Mouse (Mus musculus): ENCODE measurements around the gene Il15. TPM values are rescaled to one million over a fixed set of nuclear protein-coding genes. Genes with fewer than 3 reads are reported as not detected.

The Il15 gene
- total RNA-seq (2012; rRNA removed) (not detected in 2 replicates), polyA plus RNA-seq (2012; ENCODE audit: insufficient read depth in 1 of 2, insufficient read length in 2 of 2, low read depth in 1 of 2, low replicate concordance in 2 of 2, missing spikeins in 1 of 2) (not detected)

DNA sequence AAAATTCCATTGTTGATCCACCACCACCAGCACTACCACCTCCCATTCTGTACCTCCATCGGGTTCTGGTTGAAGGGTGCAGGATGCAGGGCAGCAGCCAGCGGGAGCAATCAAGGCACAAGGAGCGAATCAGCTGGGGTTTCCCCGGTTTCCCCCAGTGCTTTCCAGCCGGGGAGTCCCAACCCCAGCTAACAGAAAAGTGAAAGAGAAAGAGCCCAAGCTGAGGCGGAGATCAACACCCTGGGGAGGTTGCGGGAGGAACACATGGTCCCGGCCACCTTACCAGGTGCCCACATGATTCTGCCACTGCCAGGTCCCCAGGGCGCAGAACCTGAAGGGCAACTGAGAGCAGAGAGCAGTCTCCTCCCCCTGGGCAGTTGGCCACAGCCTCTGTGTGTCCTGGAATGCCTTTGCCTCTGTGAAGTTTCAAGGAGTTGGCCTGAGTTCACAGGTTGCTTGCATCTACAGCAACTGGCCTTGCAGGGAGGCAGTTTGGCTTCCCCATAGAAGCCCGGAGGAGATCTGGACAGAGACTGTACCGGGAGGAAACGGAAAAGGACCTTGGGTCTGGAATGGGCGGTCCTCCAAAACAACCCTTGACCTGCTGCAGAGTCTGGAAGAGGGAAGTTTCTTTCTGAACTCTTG, at the start of gene Il15:
Gene Il15 (minus strand): TSS at position 537 of the 645 bp plus-strand sequence.
- DNase-seq (ENCODE audit: low read depth, low spot score), result no peak
- Histone ChIP-seq H3K27me3 (ENCODE audit: control insufficient read depth in 1 of 2, insufficient read depth in 2 of 2, low read length in 2 of 2) (no peaks in the 10 kb centered on the region), H3K79me2 (ENCODE audit: control insufficient read depth, insufficient read depth, low read length, poor library complexity) (no peaks in the 10 kb centered on the region), H3K9me3 (replicated peaks; ENCODE audit: insufficient read depth, low read length) (no peaks in the 10 kb centered on the region), H3K4me1 (ENCODE audit: control insufficient read depth in 1 of 2, insufficient read depth in 2 of 2, low read length in 2 of 2) (peaks cover 2% of the 10 kb centered on the region in 2 experiments; a peak in 2 of 4 replicates), H3K4me3 (ENCODE audit: control insufficient read depth in 1 of 2, insufficient read depth in 1 of 2, low read depth in 2 of 2, low read length in 2 of 2) (no peak within 1 kb of the TSS), H3K27ac (ENCODE audit: control insufficient read depth, low read depth, low read length) (no peak within 1 kb of the TSS), H3K36me3 (ENCODE audit: control insufficient read depth in 1 of 2, insufficient read depth in 2 of 2, low read length in 2 of 2) (peaks cover 0 to 4% of the 10 kb centered on the region in 2 experiments; a peak in 2 of 4 replicates), H3K9ac (ENCODE audit: control insufficient read depth, low read depth, low read length, poor library complexity, severe bottlenecking) (no peak within 1 kb of the TSS)
- TF ChIP-seq NRF1 (IDR thresholded peaks at IDR 0.05; ENCODE audit: insufficient read depth, low read depth, low read length, poor library complexity, severe bottlenecking), result no peak
- TF ChIP-seq USF2 (IDR thresholded peaks at IDR 0.05; ENCODE audit: borderline replicate concordance in 1 of 2, insufficient read depth in 1 of 2, low read depth in 1 of 2, low read length in 2 of 2), result no peak
- TF ChIP-seq GATA1 (IDR thresholded peaks at IDR 0.05; ENCODE audit: low read depth, low read length), result no peak
- no peak for TF ChIP-seq CHD2 (IDR thresholded peaks at IDR 0.05; ENCODE audit: low read length)

DNA sequence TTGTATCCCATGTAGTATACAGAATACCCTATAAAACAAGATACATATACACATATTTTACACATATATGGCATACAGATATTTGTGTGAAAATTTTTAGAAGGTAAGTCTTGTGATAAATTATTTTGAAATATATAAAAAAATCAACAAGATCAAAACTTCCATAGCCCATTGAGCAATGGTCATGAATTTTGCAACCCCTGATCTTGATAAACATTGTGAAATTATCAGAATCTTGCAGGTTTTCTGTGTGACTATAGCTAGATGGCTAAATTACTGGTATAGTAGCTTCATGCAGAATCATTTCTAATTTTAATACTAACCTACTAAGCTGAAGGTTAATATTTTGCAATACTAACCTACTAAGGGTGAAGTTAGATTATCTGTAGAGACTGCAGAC, 41.9 kb upstream of the Il15 start:
- Histone ChIP-seq H3K4me3 (ENCODE audit: control insufficient read depth in 1 of 2, insufficient read depth in 1 of 2, low read depth in 2 of 2, low read length in 2 of 2) (no peak overlapping the region), H3K27me3 (ENCODE audit: control insufficient read depth in 1 of 2, insufficient read depth in 2 of 2, low read length in 2 of 2) (no peaks in the 10 kb centered on the region), H3K4me1 (ENCODE audit: control insufficient read depth in 1 of 2, insufficient read depth in 2 of 2, low read length in 2 of 2) (no peaks in the 10 kb centered on the region), H3K9ac (ENCODE audit: control insufficient read depth, low read depth, low read length, poor library complexity, severe bottlenecking) (no peak overlapping the region), H3K36me3 (ENCODE audit: control insufficient read depth in 1 of 2, insufficient read depth in 2 of 2, low read length in 2 of 2) (no peaks in the 10 kb centered on the region), H3K27ac (ENCODE audit: control insufficient read depth, low read depth, low read length) (no peak overlapping the region), H3K9me3 (replicated peaks; ENCODE audit: insufficient read depth, low read length) (no peaks in the 10 kb centered on the region), H3K79me2 (ENCODE audit: control insufficient read depth, insufficient read depth, low read length, poor library complexity) (no peaks in the 10 kb centered on the region)
- TF ChIP-seq NELFE (IDR thresholded peaks at IDR 0.05; ENCODE audit: low read depth, low read length) (no peak), ELF1 (IDR thresholded peaks at IDR 0.05; ENCODE audit: low read depth, low read length) (no peak), SIN3A (IDR thresholded peaks at IDR 0.05; ENCODE audit: low read length) (no peak), MAZ (IDR thresholded peaks at IDR 0.05; ENCODE audit: low read depth, low read length) (no peak), UBTF (IDR thresholded peaks at IDR 0.05; ENCODE audit: borderline replicate concordance, insufficient read depth, low read depth, low read length) (no peak), ZC3H11A (IDR thresholded peaks at IDR 0.05; ENCODE audit: low read depth, low read length) (no peak), CHD2 (IDR thresholded peaks at IDR 0.05; ENCODE audit: low read length) (no peak), GATA1 (IDR thresholded peaks at IDR 0.05; ENCODE audit: low read depth, low read length) (no peak), MAFK (IDR thresholded peaks at IDR 0.05; ENCODE audit: borderline replicate concordance, low read depth, low read length) (no peak), CTCF (IDR thresholded peaks at IDR 0.05 in 2 of 3, conservative IDR thresholded peaks at IDR 0.05 in 1 of 3; ENCODE audit: control insufficient read depth in 1 of 3, insufficient read depth in 1 of 3, low read depth in 2 of 3, low read length in 3 of 3, poor library complexity in 1 of 3, severe bottlenecking in 1 of 3) (no peak), HCFC1 (IDR thresholded peaks at IDR 0.05; ENCODE audit: low read depth, low read length) (no peak), ETS1 (IDR thresholded peaks at IDR 0.05; ENCODE audit: low read depth, low read length) (no peak), BHLHE40 (IDR thresholded peaks at IDR 0.05; ENCODE audit: borderline replicate concordance, low read depth, low read length) (no peak), MXI1 (IDR thresholded peaks at IDR 0.05; ENCODE audit: low read depth, low read length) (no peak), RAD21 (IDR thresholded peaks at IDR 0.05; ENCODE audit: low read depth, low read length) (no peak), ZMIZ1 (IDR thresholded peaks at IDR 0.05; ENCODE audit: low read depth, low read length) (no peak), SMC3 (IDR thresholded peaks at IDR 0.05; ENCODE audit: low read depth, low read length) (no peak), ZNF384 (IDR thresholded peaks at IDR 0.05; ENCODE audit: low read depth, low read length) (no peak), CHD1 (IDR thresholded peaks at IDR 0.05; ENCODE audit: low read depth, low read length) (no peak)
- DNase-seq (ENCODE audit: low read depth, low spot score), result no peak
